Mouse (Mus musculus): Measurements from ENCODE around the gene Plbd2.

- TF ChIP-seq POLR2A (IDR thresholded peaks at IDR 0.05; ENCODE audit: low read depth, low read length) (no peak), CTCF (IDR thresholded peaks at IDR 0.05; ENCODE audit: extremely low read depth, insufficient read depth, insufficient read length, insufficient replicate concordance) (no peak)
Observed at GRCm38 (mm10) chr5:120438991-120439710, 64.3 kb downstream of the Plbd2 start.
